Mouse (Mus musculus) embryonic facial prominence, embryonic 14.5 days (tissue): ENCODE results near the gene Slc25a21. TPM values are rescaled to one million over a fixed set of nuclear protein-coding genes. Genes with fewer than 3 reads are reported as not detected.

Experiments
- ATAC-seq: fragments of 200-750 bp; cut with Nextera tagmentation; 2 replicates; pipeline ENCODE4 v1.8.0; 2017; ENCODE audit warnings: low read depth, moderate number of reproducible peaks, moderate TSS enrichment
- DNase-seq: peaks from one replicate; pipeline ENCODE4 v3.0.0-alpha.2; 2015; ENCODE audit warnings: low spot score
- H3K27ac ChIP-seq: fragments of 300-500 bp; sonication (generic); replicated peaks from 2 replicates; pipeline ENCODE4 v1.5.1; 2014; ENCODE audit warnings: low read depth, mild to moderate bottlenecking, low read length, moderate library complexity
- H3K27me3 ChIP-seq: fragments of 300-500 bp; sonication (generic); replicated peaks from 2 replicates; pipeline ENCODE4 v1.6.1; 2014; ENCODE audit warnings: low read length; ENCODE audit not compliant: control insufficient read depth, insufficient read depth
- H3K36me3 ChIP-seq: fragments of 300-500 bp; sonication (generic); 2 replicates; pipeline ENCODE4 v1.6.1; 2014; ENCODE audit warnings: low read length, mixed read lengths; ENCODE audit not compliant: control insufficient read depth, insufficient read depth
- H3K4me1 ChIP-seq: fragments of 300-500 bp; sonication (generic); 2 replicates; pipeline ENCODE4 v1.6.1; 2014; ENCODE audit warnings: antibody characterized with exemption, low read length; ENCODE audit not compliant: control insufficient read depth, insufficient read depth
- H3K4me2 ChIP-seq: fragments of 300-500 bp; sonication (generic); 2 replicates; pipeline ENCODE4 v1.6.1; 2014; ENCODE audit warnings: low read depth, mild to moderate bottlenecking, low read length, moderate library complexity, mixed read lengths
- H3K4me3 ChIP-seq: fragments of 300-500 bp; sonication (generic); 2 replicates; pipeline ENCODE4 v1.5.1; 2014; ENCODE audit warnings: low read depth, mild to moderate bottlenecking, low read length
- H3K9ac ChIP-seq: fragments of 300-500 bp; sonication (generic); 2 replicates; pipeline ENCODE4 v1.6.1; 2014; ENCODE audit warnings: low read depth, mild to moderate bottlenecking, low read length, moderate library complexity, mixed read lengths
- H3K9me3 ChIP-seq: fragments of 300-500 bp; sonication (generic); 2 replicates; pipeline ENCODE4 v1.6.1; 2016; ENCODE audit warnings: low read length; ENCODE audit not compliant: control insufficient read depth
- WGBS: fragments of 180-500 bp; shearing (Covaris S2); extraction: QIAGEN DNeasy Blood & Tissue Kit; methylation state at CpG from one replicate; pipeline ENCODE4 v1.1.7; 2014; 5-methylcytosine and 5-hydroxymethylcytosine counted together
- polyA plus RNA-seq: library from polyadenylated mRNA; unstranded; fragments of >200 nt; fragmentation: Nextera tagmentation; extraction: Ambion mirVana; gene quantifications from 2 replicates; pipeline ENCODE4 v1.2.1, GENCODE M21; 2014

The Slc25a21 gene
- polyA plus RNA-seq, 1 experiment from 2014 or later = 0.58 TPM

- Histone ChIP-seq H3K9ac (no peak overlapping the region), H3K4me1 (peaks cover 6% of the 10 kb centered on the region; the same call in 1 of the 2 replicates), H3K27me3 (peaks cover 4% of the 10 kb centered on the region; the same call in 1 of the 2 replicates), H3K9me3 (no peaks in the 10 kb centered on the region), H3K27ac (no peak overlapping the region), H3K36me3 (no peaks in the 10 kb centered on the region), H3K4me3 (peak overlapping the region; percentile 24), H3K4me2 (peak overlapping the region; percentile 53)
- 15% methylated on average over 9 of the region's 9 CpGs for WGBS
- ATAC-seq (peak; percentile 50), DNase-seq (peak; percentile 79)
These were observed 237.8 kb downstream of the Slc25a21 start for GRCm38 (mm10) chr12:56959230-56960051.

DNA sequence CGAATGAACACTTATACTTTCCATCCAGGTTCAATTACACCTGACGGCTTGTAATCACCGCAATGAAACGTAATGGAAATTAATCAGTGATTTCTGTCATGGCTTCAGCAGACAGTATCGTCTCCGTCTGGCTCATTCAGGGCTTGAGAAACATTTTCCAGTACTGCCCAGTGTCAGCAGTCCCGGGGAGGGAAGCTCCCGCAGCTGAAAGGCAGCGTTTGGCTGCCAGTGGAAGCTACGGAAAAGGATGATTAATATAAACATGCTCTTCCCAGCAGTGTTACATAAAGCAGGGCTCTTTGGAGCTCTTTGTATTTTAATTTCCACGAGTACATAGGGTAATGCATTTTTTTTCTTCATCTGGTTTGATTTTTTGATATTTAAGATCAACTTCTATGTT, 239.0 kb downstream of the Slc25a21 start:
- no peaks in the 10 kb centered on the region for H3K9me3 ChIP-seq
- ATAC-seq (peak; percentile 12; the same call in 1 of the 2 replicates), DNase-seq (peak; percentile 41)
- H3K4me2 ChIP-seq = peak overlapping the region; percentile 53
- peaks cover 6% of the 10 kb centered on the region; the same call in 1 of the 2 replicates for H3K4me1 ChIP-seq
- H3K9ac ChIP-seq = no peak overlapping the region
- 32% methylated on average over 11 of the region's 11 CpGs for WGBS
- no peak overlapping the region for H3K27ac ChIP-seq
- H3K27me3 ChIP-seq = peaks cover 4% of the 10 kb centered on the region; the same call in 1 of the 2 replicates
- H3K36me3 ChIP-seq = no peaks in the 10 kb centered on the region
- no peak overlapping the region for H3K4me3 ChIP-seq

DNA sequence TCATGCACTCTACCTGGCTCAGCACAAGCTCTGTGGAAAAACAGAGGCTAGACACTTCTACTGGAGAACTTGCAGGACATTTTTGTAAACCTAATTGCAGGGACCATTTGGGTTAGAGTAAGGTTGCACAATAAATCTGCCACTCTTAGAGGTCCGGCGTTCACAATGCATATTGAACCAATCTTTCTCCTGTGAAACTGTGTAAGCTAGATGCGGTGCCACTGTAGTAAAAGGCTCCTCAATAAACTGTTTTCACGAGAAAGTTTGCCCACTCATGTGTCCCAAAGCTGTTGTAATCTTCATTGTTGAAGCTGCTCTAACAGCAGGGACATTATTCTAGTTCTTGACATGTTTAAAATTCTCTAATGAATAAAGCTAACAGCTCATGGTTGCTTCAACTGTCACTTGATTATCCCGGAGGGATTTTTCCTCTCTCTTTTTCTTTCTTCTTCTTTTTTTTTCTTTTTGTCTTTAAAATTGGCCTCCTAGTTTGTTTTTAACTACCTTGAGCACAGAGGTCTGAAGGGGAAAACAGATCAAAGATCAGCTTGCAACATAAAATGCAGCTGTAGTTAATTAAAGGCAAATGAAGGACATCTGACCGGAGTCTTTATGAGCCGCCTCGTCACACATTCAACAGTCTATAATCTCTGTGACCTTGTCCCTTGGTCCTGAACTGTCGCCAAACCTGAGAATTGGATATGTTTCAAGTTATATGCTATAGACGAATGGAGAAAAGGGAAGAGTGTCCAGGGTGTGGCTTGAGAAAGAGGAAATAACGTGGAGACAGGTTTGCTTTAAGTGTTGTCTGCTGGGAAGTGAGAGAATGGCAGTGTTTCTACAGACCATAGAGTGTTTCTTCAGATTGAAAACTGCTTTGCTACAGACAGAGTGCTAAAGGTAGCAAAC, 245.3 kb downstream of the Slc25a21 start:
- Histone ChIP-seq H3K4me1 (no peaks in the 10 kb centered on the region), H3K4me3 (no peak overlapping the region), H3K9me3 (no peaks in the 10 kb centered on the region), H3K4me2 (no peak overlapping the region), H3K9ac (no peak overlapping the region), H3K27me3 (peaks cover 2% of the 10 kb centered on the region; the same call in 1 of the 2 replicates), H3K27ac (no peak overlapping the region), H3K36me3 (no peaks in the 10 kb centered on the region)
- ATAC-seq = no peak
- no peak for DNase-seq
- WGBS = 28% methylated on average over 11 of the region's 11 CpGs

- no peak overlapping the region for H3K4me3 ChIP-seq
- H3K4me2 ChIP-seq = no peak overlapping the region
- no peak overlapping the region for H3K9ac ChIP-seq
- no peaks in the 10 kb centered on the region for H3K9me3 ChIP-seq
- ATAC-seq (no peak), DNase-seq (peak; percentile 28)
- H3K27me3 ChIP-seq = no peaks in the 10 kb centered on the region
- no peaks in the 10 kb centered on the region for H3K36me3 ChIP-seq
- H3K4me1 ChIP-seq = no peaks in the 10 kb centered on the region
- no peak overlapping the region for H3K27ac ChIP-seq
- 74% methylated on average over 1 of the region's 1 CpGs for WGBS
These were observed 253.0 kb downstream of the Slc25a21 start for GRCm38 (mm10) chr12:56944265-56944664.

DNA sequence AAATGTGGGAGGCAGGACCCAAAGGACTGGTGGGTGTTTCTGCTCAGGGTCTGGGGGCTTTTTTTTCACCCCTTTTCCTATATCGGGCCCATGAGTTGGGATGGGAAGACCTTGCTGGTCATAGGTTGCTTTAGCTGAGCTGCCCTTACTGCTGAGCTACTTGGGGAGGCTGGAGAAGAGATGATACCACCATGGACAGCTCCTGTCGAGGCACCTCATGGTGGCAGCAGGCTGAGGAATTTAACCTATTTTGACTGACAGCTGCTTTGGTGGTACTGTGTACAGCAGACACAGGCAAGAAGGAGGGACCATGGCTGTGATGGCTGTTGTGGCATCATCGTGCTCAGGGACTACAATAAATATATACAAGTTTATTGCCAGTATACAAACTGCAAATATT, 256.4 kb downstream of the Slc25a21 start:
- 57% methylated on average over 3 of the region's 3 CpGs for WGBS
- no peaks in the 10 kb centered on the region for H3K27me3 ChIP-seq
- no peak overlapping the region for H3K4me3 ChIP-seq
- H3K9ac ChIP-seq = no peak overlapping the region
- no peak overlapping the region for H3K27ac ChIP-seq
- H3K4me1 ChIP-seq = no peaks in the 10 kb centered on the region
- no peaks in the 10 kb centered on the region for H3K9me3 ChIP-seq
- H3K36me3 ChIP-seq = no peaks in the 10 kb centered on the region
- no peak overlapping the region for H3K4me2 ChIP-seq
- no peak for ATAC-seq
- DNase-seq = peak; percentile 34

DNA sequence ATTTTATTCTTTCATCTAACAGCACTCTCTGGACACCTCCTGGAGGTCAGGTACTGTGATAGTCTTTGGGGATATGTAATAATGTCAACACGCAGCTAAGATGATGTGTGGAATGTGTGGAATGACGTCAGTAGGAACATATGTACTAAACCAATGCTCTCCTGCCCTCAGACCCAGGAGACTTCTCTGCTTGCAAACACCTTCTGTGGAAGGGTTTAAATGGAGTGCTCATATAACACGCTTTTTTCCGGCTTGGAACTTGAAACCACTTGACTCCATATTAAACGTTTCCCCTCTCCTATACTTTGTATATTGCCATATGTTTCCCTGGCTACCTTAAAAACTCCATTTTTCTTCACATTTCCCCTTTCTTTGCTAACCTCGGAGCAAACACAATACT, 279.1 kb downstream of the Slc25a21 start:
- H3K27me3 ChIP-seq = no peaks in the 10 kb centered on the region
- no peaks in the 10 kb centered on the region for H3K4me1 ChIP-seq
- H3K4me2 ChIP-seq = no peak overlapping the region
- ATAC-seq = no peak
- H3K27ac ChIP-seq = no peak overlapping the region
- H3K9me3 ChIP-seq = no peaks in the 10 kb centered on the region
- no peaks in the 10 kb centered on the region for H3K36me3 ChIP-seq
- H3K9ac ChIP-seq = no peak overlapping the region
- no peak overlapping the region for H3K4me3 ChIP-seq
- peak; percentile 12 for DNase-seq
- WGBS = 49% methylated on average over 6 of the region's 6 CpGs

- H3K4me3 ChIP-seq = no peak overlapping the region
- ATAC-seq (no peak), DNase-seq (no peak)
- no peak overlapping the region for H3K4me2 ChIP-seq
- H3K36me3 ChIP-seq = no peaks in the 10 kb centered on the region
- H3K27ac ChIP-seq = no peak overlapping the region
- H3K9me3 ChIP-seq = no peaks in the 10 kb centered on the region
- no peaks in the 10 kb centered on the region for H3K4me1 ChIP-seq
- H3K27me3 ChIP-seq = no peaks in the 10 kb centered on the region
- H3K9ac ChIP-seq = no peak overlapping the region
- WGBS = 66% methylated on average over 5 of the region's 5 CpGs
These were observed 290.8 kb downstream of the Slc25a21 start for GRCm38 (mm10) chr12:56906476-56906875.

- no peak overlapping the region for H3K27ac ChIP-seq
- no peaks in the 10 kb centered on the region for H3K4me1 ChIP-seq
- DNase-seq (peak; percentile 36), ATAC-seq (no peak)
- H3K9me3 ChIP-seq = no peaks in the 10 kb centered on the region
- H3K27me3 ChIP-seq = no peaks in the 10 kb centered on the region
- H3K36me3 ChIP-seq = no peaks in the 10 kb centered on the region
- H3K4me3 ChIP-seq = no peak overlapping the region
- no peak overlapping the region for H3K4me2 ChIP-seq
- H3K9ac ChIP-seq = no peak overlapping the region
- WGBS = 43% methylated on average over 9 of the region's 9 CpGs
These were observed 291.5 kb downstream of the Slc25a21 start for GRCm38 (mm10) chr12:56905652-56906305.
